Mouse (Mus musculus): Measurements from ENCODE around the gene B3gnt7.

- TF ChIP-seq CTCF (IDR thresholded peaks at IDR 0.05; ENCODE audit: insufficient read depth, low read length) = no peak
- no peak for TF ChIP-seq POLR2A (IDR thresholded peaks at IDR 0.05; ENCODE audit: borderline replicate concordance, extremely low read depth, low read depth, low read length)
Measured at GRCm38 (mm10) chr1:86256311-86256710, 46.3 kb upstream of the B3gnt7 start.
